Mouse (Mus musculus): ENCODE data around the gene 2010111I01Rik.

- TF ChIP-seq CTCF (IDR thresholded peaks at IDR 0.05; ENCODE audit: extremely low read depth, insufficient read depth, insufficient read length, insufficient replicate concordance) = no peak
- no peak for TF ChIP-seq POLR2A (IDR thresholded peaks at IDR 0.05; ENCODE audit: low read depth, low read length)
Observed at GRCm38 (mm10) chr13:62984485-62984884, 19.8 kb downstream of the 2010111I01Rik start.
